Mouse (Mus musculus) gastrocnemius, postnatal 36 days (tissue): ENCODE measurements at regions not wholly inside any gene's neighbourhood (a gene's known extent, or its start where the extent isn't known, plus 50 kb on each side); places are given as distances from the start of the nearest gene placed in this dataset.

Experiments used
- DNase-seq, 2 experiments: peaks; one replicate each; pipeline ENCODE4 v3.0.0; 2022
- intact Hi-C: fragments of 180-260 bp; cut with DNase I; formaldehyde crosslinking; loops from one replicate; pipeline ENCODE4 v1.15.1; 2025

- intact Hi-C loops, result no loop called here
- DNase-seq, result no peak
These were observed 67.9 kb upstream of the Ctso start for GRCm38 (mm10) chr3:81864487-81864886.
